Mouse (Mus musculus) spleen, adult 18-20 months (tissue): ENCODE measurements around the gene Chchd2.
"Not testable (repeated sequence)": the region's sequence is repeated elsewhere in the genome, so short reads cannot be mapped to it uniquely, and the experiment has no call there.

ENCODE experiments used
- DNase-seq, 2 experiments: peaks; one replicate each; pipeline ENCODE4 v3.0.0; 2022; ENCODE audit warnings: mixed read lengths in 2 of 2

Gene Chchd2

DNA sequence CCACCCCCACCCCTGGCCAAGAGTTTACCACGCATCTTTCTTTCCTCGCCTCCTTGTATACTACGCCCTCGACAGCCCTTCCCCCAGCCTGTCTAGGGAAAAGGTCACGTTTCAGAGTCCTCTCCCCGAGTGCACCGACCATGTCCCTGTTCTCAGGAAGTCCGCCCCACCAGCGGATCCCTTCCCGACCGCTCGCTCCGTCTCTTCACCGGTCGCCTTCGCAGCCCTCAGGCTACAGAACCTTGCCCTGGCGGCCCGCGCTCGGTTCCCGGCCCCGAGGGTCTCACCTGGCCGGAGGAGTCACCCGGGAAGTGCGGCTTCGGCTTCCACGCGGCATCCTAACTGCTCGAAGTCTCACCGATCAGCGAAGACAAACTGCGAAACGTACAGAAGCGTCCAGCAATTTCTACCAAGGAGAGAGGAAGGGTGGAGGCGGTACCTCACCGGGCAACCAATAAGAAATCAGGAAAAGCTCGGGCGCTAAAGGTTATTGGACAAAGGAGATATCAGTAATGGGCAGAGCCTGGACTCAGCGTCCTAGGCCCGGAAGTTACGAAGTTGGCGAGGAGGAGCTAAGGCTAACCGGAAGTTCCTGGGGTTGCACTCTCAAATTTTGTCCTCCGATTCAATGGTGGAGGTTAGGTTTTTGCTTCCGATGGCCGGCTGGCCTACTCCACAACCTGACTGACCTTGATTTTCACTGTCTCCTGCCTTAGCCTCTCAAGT is at the start of gene Chchd2:
TSS of gene Chchd2 (minus strand) at position 560 of the 726 bp plus-strand sequence.
- DNase-seq, result peak; percentile 81

- no peak for DNase-seq
Observed at GRCm38 (mm10) chr5:129936941-129937340, 49.7 kb upstream of the Chchd2 start.

GRCm38 (mm10) chr5:129929924-129930855 is 42.9 kb upstream of the Chchd2 start:
- no peak for DNase-seq

GRCm38 (mm10) chr5:129925933-129926332 is 38.7 kb upstream of the Chchd2 start:
- no peak for DNase-seq

- DNase-seq, result no peak
Observed at GRCm38 (mm10) chr5:129924820-129925452, 37.7 kb upstream of the Chchd2 start.

GRCm38 (mm10) chr5:129921972-129922371 is 34.7 kb upstream of the Chchd2 start:
- no peak for DNase-seq

GRCm38 (mm10) chr5:129919320-129919719 is 32.0 kb upstream of the Chchd2 start:
- no peak for DNase-seq

DNA sequence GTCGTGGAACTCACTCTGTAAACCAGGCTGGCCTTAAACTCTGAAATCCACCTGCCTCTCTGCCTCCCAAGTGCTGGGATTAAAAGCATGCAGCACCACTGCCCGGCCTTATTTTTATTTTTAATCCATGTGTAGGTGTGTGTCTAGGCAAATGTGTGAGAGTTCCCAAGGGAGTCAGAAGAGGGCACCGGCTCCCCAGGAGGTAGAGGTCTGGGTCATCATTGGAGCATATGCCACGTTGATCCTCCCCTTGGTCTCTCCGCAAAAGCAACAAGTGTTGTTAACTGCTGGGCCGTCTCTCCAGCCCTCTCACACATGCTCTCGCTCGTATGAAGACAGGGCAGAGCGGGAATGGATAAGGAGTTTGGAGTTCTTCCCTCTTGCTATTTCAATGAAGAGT is 31.5 kb upstream of the Chchd2 start:
- DNase-seq, result no peak

DNA sequence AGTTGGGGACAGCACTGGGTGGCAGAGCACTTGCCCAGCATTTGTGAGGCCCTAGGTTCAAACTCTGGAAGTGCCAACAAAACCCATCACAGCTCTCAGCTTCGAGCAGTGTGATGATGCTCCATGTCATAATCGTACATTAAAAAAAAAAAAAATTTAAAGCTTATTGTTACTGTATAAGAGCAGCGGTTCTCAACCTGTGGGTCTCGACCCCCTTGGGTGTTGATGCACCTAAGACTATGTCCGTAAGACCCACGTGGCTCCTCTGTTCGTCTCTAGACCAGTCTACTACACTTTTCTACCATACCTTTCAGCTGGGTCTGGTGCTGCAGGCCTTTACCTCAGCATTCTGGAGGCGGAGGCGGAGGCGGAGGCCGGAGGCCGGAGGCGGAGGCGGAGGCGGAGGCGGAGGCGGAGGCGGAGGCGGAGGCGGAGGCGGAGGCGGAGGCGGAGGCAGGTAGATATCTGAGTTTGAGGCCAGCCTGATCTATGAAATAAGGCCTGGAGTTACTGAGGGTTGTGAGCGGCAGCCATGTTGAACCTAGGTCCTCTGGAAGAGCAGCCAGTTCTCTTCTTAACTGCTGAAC is 30.9 kb upstream of the Chchd2 start:
- no peak for DNase-seq

- not testable (repeated sequence) for DNase-seq
Observed at GRCm38 (mm10) chr5:129915491-129915890, 28.2 kb upstream of the Chchd2 start.

- DNase-seq, result peak in 1 of 2 experiments; percentile 10
Observed at GRCm38 (mm10) chr5:129914024-129914423, 26.8 kb upstream of the Chchd2 start.

GRCm38 (mm10) chr5:129909591-129909990 is 22.3 kb upstream of the Chchd2 start:
- no peak for DNase-seq

GRCm38 (mm10) chr5:129909147-129909546 is 21.9 kb upstream of the Chchd2 start:
- DNase-seq, result no peak

- DNase-seq, result peak; percentile 76 to 89
Observed at GRCm38 (mm10) chr5:129908242-129908965, 21.1 kb upstream of the Chchd2 start, which contains the start of gene Nupr1l. Gene Nupr1l, plus strand, starts transcription at chr5:129908540.

- DNase-seq, result no peak
Observed at GRCm38 (mm10) chr5:129907775-129908174, 20.5 kb upstream of the Chchd2 start.

DNA sequence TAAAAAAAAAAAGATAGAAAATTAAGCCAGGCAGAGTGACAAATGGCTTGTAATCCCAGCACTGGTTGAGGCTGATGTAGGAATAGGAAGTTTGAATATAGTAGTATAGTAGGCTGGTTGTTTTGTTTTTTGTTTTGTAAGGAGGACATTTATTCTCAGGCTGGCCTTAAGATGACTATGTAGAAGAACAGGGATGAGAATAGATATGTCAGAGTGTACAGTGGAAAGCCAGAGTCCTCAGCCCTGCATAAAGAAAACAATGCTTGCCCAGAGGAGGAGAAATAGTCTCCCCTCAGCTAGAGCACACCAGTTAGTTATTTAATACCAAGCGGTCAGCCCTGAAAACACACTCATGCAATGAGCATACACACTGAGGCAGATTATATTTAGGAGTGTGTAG is 11.2 kb upstream of the Chchd2 start, which contains the start of gene Phkg1:
TSS of gene Phkg1 (minus strand) at position 101 of the 400 bp plus-strand sequence.
- DNase-seq, result no peak

GRCm38 (mm10) chr5:129895198-129896088 is 8.2 kb upstream of the Chchd2 start, which contains the start of gene Zbed5:
Gene Zbed5, plus strand, starts transcription at chr5:129895723.
- DNase-seq, result peak; percentile 74 to 80

DNA sequence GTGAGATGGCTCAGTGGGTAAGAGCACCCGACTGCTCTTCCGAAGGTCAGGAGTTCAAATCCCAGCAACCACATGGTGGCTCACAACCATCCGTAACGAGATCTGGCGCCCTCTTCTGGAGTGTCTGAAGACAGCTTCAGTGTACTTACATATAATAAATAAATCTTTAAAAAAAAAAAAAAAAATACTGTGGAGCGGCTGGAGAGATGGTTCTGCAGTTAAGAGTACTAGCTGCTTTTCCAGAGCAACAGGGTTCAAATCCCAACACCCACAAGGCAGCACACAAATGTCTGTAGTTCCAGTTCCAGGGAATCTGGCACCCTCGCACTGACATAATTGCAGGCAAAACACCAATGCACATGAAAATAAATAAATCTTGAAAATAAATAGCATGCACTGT is 3.1 kb upstream of the Chchd2 start:
- DNase-seq, result not testable (repeated sequence)

DNA sequence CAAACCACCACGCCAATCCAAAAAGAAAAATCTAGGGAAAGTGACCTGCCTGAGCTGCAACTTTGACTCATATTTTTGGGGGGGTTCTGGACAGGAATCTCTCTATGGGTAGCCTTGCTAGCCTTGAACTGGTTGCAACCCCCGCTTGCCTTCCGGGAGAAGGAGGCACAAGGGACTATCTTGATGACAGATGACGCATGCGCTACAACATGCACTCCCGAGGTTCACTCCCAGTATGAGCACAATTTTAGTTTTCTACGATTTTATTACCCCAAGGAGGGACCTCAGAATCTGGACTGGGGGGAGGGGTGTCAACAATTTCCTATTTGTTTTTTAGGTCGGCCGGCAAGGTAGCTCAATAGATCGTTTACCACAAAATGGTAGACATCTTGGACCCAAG is 999 bp downstream of the Chchd2 start:
- DNase-seq, result no peak

GRCm38 (mm10) chr5:129879888-129880287 is 7.4 kb downstream of the Chchd2 start:
- no peak for DNase-seq

DNA sequence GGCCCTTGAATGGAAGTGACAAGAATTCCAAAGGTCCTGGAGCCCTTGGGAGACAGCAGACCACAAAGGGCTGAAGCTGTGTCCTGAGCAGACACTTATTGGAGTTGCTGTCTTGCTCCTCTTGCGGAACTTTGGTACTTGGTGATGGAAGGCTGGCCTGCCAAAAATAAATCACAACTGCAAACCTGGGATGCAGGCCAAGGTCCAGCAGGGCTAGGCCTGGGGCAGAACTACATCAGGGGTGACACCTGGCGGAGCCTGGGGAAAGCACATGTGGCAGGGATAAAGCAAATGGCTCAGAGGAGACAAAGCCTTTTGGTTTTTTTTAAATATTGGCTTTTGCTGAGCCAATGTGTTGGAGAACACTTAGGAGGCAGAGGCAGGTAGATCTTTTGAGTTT is 8.3 kb downstream of the Chchd2 start:
- DNase-seq, result no peak
